Mouse (Mus musculus) embryonic facial prominence, embryonic 13.5 days (tissue): ENCODE measurements around the gene Sox18. TPM values are rescaled to one million over a fixed set of nuclear protein-coding genes. Genes with fewer than 3 reads are reported as not detected.

Experiments
- ATAC-seq: fragments of 200-750 bp; cut with Nextera tagmentation; 2 replicates; pipeline ENCODE4 v1.8.0; 2017; ENCODE audit warnings: low read depth; ENCODE audit not compliant: insufficient number of reproducible peaks, insufficient read depth, low FRiP score, low TSS enrichment
- H3K27ac ChIP-seq: fragments of 300-500 bp; sonication (generic); 2 replicates; pipeline ENCODE4 v1.5.1; 2015; ENCODE audit warnings: moderate library complexity, mild to moderate bottlenecking, inconsistent platforms
- H3K27me3 ChIP-seq: fragments of 300-500 bp; sonication (generic); 2 replicates; pipeline ENCODE4 v1.6.1; 2015; ENCODE audit warnings: mild to moderate bottlenecking, inconsistent platforms
- H3K36me3 ChIP-seq: fragments of 300-500 bp; sonication (generic); 2 replicates; pipeline ENCODE4 v1.6.1; 2015; ENCODE audit warnings: mild to moderate bottlenecking, inconsistent platforms
- H3K4me1 ChIP-seq: fragments of 300-500 bp; sonication (generic); 2 replicates; pipeline ENCODE4 v1.6.1; 2015; ENCODE audit warnings: inconsistent platforms
- H3K4me2 ChIP-seq: fragments of 300-500 bp; sonication (generic); 2 replicates; pipeline ENCODE4 v1.6.1; 2015; ENCODE audit warnings: moderate library complexity, mild to moderate bottlenecking, inconsistent platforms
- H3K4me3 ChIP-seq: fragments of 300-500 bp; sonication (generic); 2 replicates; pipeline ENCODE4 v1.5.1; 2015; ENCODE audit warnings: mild to moderate bottlenecking, inconsistent platforms
- H3K9ac ChIP-seq: fragments of 300-500 bp; sonication (generic); 2 replicates; pipeline ENCODE4 v1.6.1; 2015; ENCODE audit warnings: mild to moderate bottlenecking, inconsistent platforms
- H3K9me3 ChIP-seq: fragments of 300-500 bp; sonication (generic); 2 replicates; pipeline ENCODE4 v1.6.1; 2016; ENCODE audit warnings: inconsistent platforms
- WGBS: fragments of 180-500 bp; shearing (Covaris S2); methylation state at CpG from one replicate; pipeline ENCODE4 v1.1.7; 2015; ENCODE audit warnings: mixed read lengths; 5-methylcytosine and 5-hydroxymethylcytosine counted together
- polyA plus RNA-seq: library from polyadenylated mRNA; unstranded; fragments of >200 nt; fragmentation: Nextera tagmentation; extraction: Ambion mirVana; gene quantifications from 2 replicates; pipeline ENCODE4 v1.2.1, GENCODE M21; 2015

Gene Sox18
- polyA plus RNA-seq, 1 experiment from 2014 or later = 92.4 TPM

GRCm38 (mm10) chr2:181663298-181663630 lies 8.2 kb downstream of the Sox18 start:
- Histone ChIP-seq H3K9ac (no peak overlapping the region), H3K36me3 (peaks cover 7% of the 10 kb centered on the region; the same call in 1 of the 2 replicates), H3K27ac (no peak overlapping the region), H3K4me3 (no peak overlapping the region), H3K9me3 (no peaks in the 10 kb centered on the region), H3K27me3 (peaks cover 11% of the 10 kb centered on the region), H3K4me2 (no peak overlapping the region), H3K4me1 (peaks cover 25% of the 10 kb centered on the region)
- ATAC-seq = no peak; the same call in 1 of the 2 replicates
- WGBS = 14% methylated on average over 4 of the region's 4 CpGs

GRCm38 (mm10) chr2:181662620-181663297 lies 8.7 kb downstream of the Sox18 start:
- peak overlapping the region; percentile 68; the same call in 1 of the 2 replicates for H3K27ac ChIP-seq
- 82% methylated on average over 3 of the region's 3 CpGs for WGBS
- no peak for ATAC-seq

GRCm38 (mm10) chr2:181659609-181660055 lies 11.8 kb downstream of the Sox18 start:
- Histone ChIP-seq H3K4me3 (no peak overlapping the region), H3K36me3 (peaks cover 41% of the 10 kb centered on the region), H3K9ac (no peak overlapping the region), H3K4me1 (peaks cover 43% of the 10 kb centered on the region), H3K27ac (no peak overlapping the region), H3K9me3 (no peaks in the 10 kb centered on the region), H3K4me2 (no peak overlapping the region), H3K27me3 (no peaks in the 10 kb centered on the region)
- ATAC-seq = peak; percentile 38; the same call in 1 of the 2 replicates
- WGBS = 12% methylated on average over 9 of the region's 9 CpGs

More at GRCm38 (mm10) chr2:181662620-181663297, 8.7 kb downstream of the Sox18 start:
- Histone ChIP-seq H3K9me3 (no peaks in the 10 kb centered on the region), H3K4me1 (peaks cover 26% of the 10 kb centered on the region), H3K9ac (no peak overlapping the region), H3K4me3 (no peak overlapping the region), H3K4me2 (no peak overlapping the region), H3K27me3 (peaks cover 6% of the 10 kb centered on the region; the same call in 1 of the 2 replicates), H3K36me3 (peaks cover 12% of the 10 kb centered on the region)

GRCm38 (mm10) chr2:181658930-181659555 lies 12.4 kb downstream of the Sox18 start:
- Histone ChIP-seq H3K4me1 (peaks cover 43% of the 10 kb centered on the region), H3K4me2 (no peak overlapping the region), H3K27me3 (no peaks in the 10 kb centered on the region), H3K27ac (no peak overlapping the region), H3K9me3 (no peaks in the 10 kb centered on the region), H3K4me3 (no peak overlapping the region), H3K36me3 (peaks cover 45% of the 10 kb centered on the region), H3K9ac (no peak overlapping the region)
- WGBS = 38% methylated on average over 17 of the region's 17 CpGs
- 0 out of 2 replicates have a peak, but pooled peaks have one; percentile 17 for ATAC-seq

- peaks cover 50% of the 10 kb centered on the region for H3K36me3 ChIP-seq
- peaks cover 43% of the 10 kb centered on the region for H3K4me1 ChIP-seq
- H3K4me3 ChIP-seq = no peak overlapping the region
- no peak for ATAC-seq
- H3K27ac ChIP-seq = no peak overlapping the region
- no peaks in the 10 kb centered on the region for H3K9me3 ChIP-seq
- WGBS = 83% methylated on average over 7 of the region's 7 CpGs
- H3K27me3 ChIP-seq = no peaks in the 10 kb centered on the region
- H3K4me2 ChIP-seq = no peak overlapping the region
- no peak overlapping the region for H3K9ac ChIP-seq
Observed at GRCm38 (mm10) chr2:181658528-181658927, 12.9 kb downstream of the Sox18 start.

GRCm38 (mm10) chr2:181657441-181657840 lies 14.0 kb downstream of the Sox18 start:
- H3K4me2 ChIP-seq = no peak overlapping the region
- H3K4me1 ChIP-seq = peaks cover 43% of the 10 kb centered on the region

GRCm38 (mm10) chr2:181656734-181657133 lies 14.7 kb downstream of the Sox18 start, which contains the start of gene Gm29797:
Gene Gm29797 (plus strand): TSS chr2:181657034.
- WGBS = 61% methylated on average over 3 of the region's 3 CpGs
- peak within 1 kb of the TSS; percentile 39; the same call in 1 of the 2 replicates for H3K27ac ChIP-seq
- peaks cover 68% of the 10 kb centered on the region for H3K36me3 ChIP-seq
- no peak within 1 kb of the TSS for H3K4me2 ChIP-seq
- H3K9me3 ChIP-seq = no peaks in the 10 kb centered on the region
- H3K4me3 ChIP-seq = no peak within 1 kb of the TSS
- no peak within 1 kb of the TSS for H3K9ac ChIP-seq
- no peak for ATAC-seq
- no peaks in the 10 kb centered on the region for H3K27me3 ChIP-seq
- peaks cover 38% of the 10 kb centered on the region for H3K4me1 ChIP-seq

More at GRCm38 (mm10) chr2:181657441-181657840, 14.0 kb downstream of the Sox18 start:
- Histone ChIP-seq H3K9ac (no peak overlapping the region), H3K9me3 (no peaks in the 10 kb centered on the region), H3K27me3 (no peaks in the 10 kb centered on the region), H3K4me3 (no peak overlapping the region), H3K36me3 (peaks cover 61% of the 10 kb centered on the region), H3K27ac (peak overlapping the region; percentile 39; the same call in 1 of the 2 replicates)
- 37% methylated on average over 2 of the region's 2 CpGs for WGBS
- no peak for ATAC-seq

- 85% methylated on average over 1 of the region's 1 CpGs for WGBS
- no peak for ATAC-seq
- Histone ChIP-seq H3K4me2 (no peak overlapping the region), H3K36me3 (peaks cover 96% of the 10 kb centered on the region), H3K9me3 (no peaks in the 10 kb centered on the region), H3K4me1 (peaks cover 19% of the 10 kb centered on the region), H3K9ac (no peak overlapping the region), H3K4me3 (no peak overlapping the region), H3K27me3 (no peaks in the 10 kb centered on the region), H3K27ac (no peak overlapping the region)
Observed at GRCm38 (mm10) chr2:181653523-181653922, 17.9 kb downstream of the Sox18 start.

GRCm38 (mm10) chr2:181653065-181653464 lies 18.4 kb downstream of the Sox18 start:
- H3K9me3 ChIP-seq = no peaks in the 10 kb centered on the region
- H3K27ac ChIP-seq = no peak overlapping the region
- H3K4me2 ChIP-seq = no peak overlapping the region
- no peaks in the 10 kb centered on the region for H3K27me3 ChIP-seq
- H3K36me3 ChIP-seq = peaks cover 96% of the 10 kb centered on the region
- peaks cover 18% of the 10 kb centered on the region for H3K4me1 ChIP-seq
- H3K9ac ChIP-seq = no peak overlapping the region
- ATAC-seq = no peak
- no peak overlapping the region for H3K4me3 ChIP-seq

GRCm38 (mm10) chr2:181648926-181649325 lies 22.5 kb downstream of the Sox18 start:
- no peak for ATAC-seq
- H3K4me3 ChIP-seq = no peak overlapping the region
- no peak overlapping the region for H3K9ac ChIP-seq
- H3K9me3 ChIP-seq = no peaks in the 10 kb centered on the region
- no peak overlapping the region for H3K27ac ChIP-seq
- H3K4me1 ChIP-seq = peaks cover 8% of the 10 kb centered on the region
- H3K36me3 ChIP-seq = peaks cover 92% of the 10 kb centered on the region
- H3K27me3 ChIP-seq = no peaks in the 10 kb centered on the region
- 79% methylated on average over 10 of the region's 10 CpGs for WGBS
- H3K4me2 ChIP-seq = no peak overlapping the region

- WGBS = 93% methylated on average over 6 of the region's 6 CpGs
- Histone ChIP-seq H3K4me1 (peaks cover 8% of the 10 kb centered on the region), H3K27me3 (no peaks in the 10 kb centered on the region), H3K9ac (no peak overlapping the region), H3K9me3 (no peaks in the 10 kb centered on the region), H3K36me3 (peaks cover 91% of the 10 kb centered on the region), H3K27ac (no peak overlapping the region), H3K4me2 (no peak overlapping the region), H3K4me3 (no peak overlapping the region)
- no peak for ATAC-seq
Observed at GRCm38 (mm10) chr2:181646626-181647472, 24.6 kb downstream of the Sox18 start.
